Comparison of ENCODE assay signal across 8 mouse cellular contexts in genomic region chr2:151544673-151545072, GRCm38 (mm10). TPM values are rescaled to one million over a fixed set of nuclear protein-coding genes. Genes with fewer than 3 reads are reported as not detected.
DNase-seq lines count a peak whose midpoint lies in the region; ATAC-seq lines count a peak whose summit lies in the region.

No protein-coding gene starts in this region.

- WGBS in kidney, embryonic 15.5 days = 64% methylated on average over 6 of the region's 6 CpGs
- 66% methylated on average over 6 of the region's 6 CpGs for WGBS in hindbrain, embryonic 10.5 days
- WGBS in midbrain, embryonic 14.5 days = 51% methylated on average over 6 of the region's 6 CpGs

- H3K4me1 ChIP-seq in kidney, embryonic 15.5 days = peaks cover 49% of the 10 kb centered on the region
- peaks cover 33% of the 10 kb centered on the region for H3K4me1 ChIP-seq in hindbrain, embryonic 10.5 days (replicated peaks)
- peaks cover 35% of the 10 kb centered on the region for H3K4me1 ChIP-seq in midbrain, embryonic 14.5 days (ENCODE audit: control insufficient read depth, insufficient read depth, low read length)

- DNase-seq in kidney, adult 18-20 months = no peak
- peak; percentile 82 for DNase-seq in brain, adult 2 months (ENCODE audit: low read depth, low spot score)
- no peak for DNase-seq in hindbrain, embryonic 10.5 days (ENCODE audit: low spot score)
- DNase-seq in midbrain, embryonic 14.5 days = no peak
- DNase-seq in cerebellum, adult 11-12 months = no peak
- no peak for DNase-seq in B cell, adult 2 months
- DNase-seq in natural killer cell, adult 2 months (ENCODE audit: low spot score in 2 of 2) = no peak

- no peaks in the 10 kb centered on the region for H3K27me3 ChIP-seq in kidney, embryonic 15.5 days
- H3K27me3 ChIP-seq in hindbrain, embryonic 10.5 days (ENCODE audit: insufficient read depth, poor library complexity, severe bottlenecking) = no peaks in the 10 kb centered on the region
- no peaks in the 10 kb centered on the region for H3K27me3 ChIP-seq in midbrain, embryonic 14.5 days (ENCODE audit: control insufficient read depth, insufficient read depth, low read length)

- ATAC-seq in kidney, embryonic 15.5 days (replicated peaks; ENCODE audit: low FRiP score) = no peak
- no peak for ATAC-seq in midbrain, embryonic 14.5 days (ENCODE audit: low FRiP score, low TSS enrichment)

- H3K36me3 ChIP-seq in kidney, embryonic 15.5 days = peaks cover 50% of the 10 kb centered on the region
- peaks cover 56% of the 10 kb centered on the region for H3K36me3 ChIP-seq in hindbrain, embryonic 10.5 days
- peaks cover 34% of the 10 kb centered on the region for H3K36me3 ChIP-seq in midbrain, embryonic 14.5 days (ENCODE audit: control insufficient read depth, insufficient read depth, low read length)

- H3K9ac ChIP-seq in kidney, embryonic 15.5 days = no peak overlapping the region
- H3K9ac ChIP-seq in midbrain, embryonic 14.5 days (replicated peaks; ENCODE audit: low read length) = peak overlapping the region; percentile 1; the same call in 1 of the 2 replicates

- no peaks in the 10 kb centered on the region for H3K9me3 ChIP-seq in kidney, embryonic 15.5 days (replicated peaks)
- H3K9me3 ChIP-seq in hindbrain, embryonic 10.5 days = no peaks in the 10 kb centered on the region
- H3K9me3 ChIP-seq in midbrain, embryonic 14.5 days (ENCODE audit: control insufficient read depth, low read length) = no peaks in the 10 kb centered on the region

- no peak overlapping the region; the same call in 1 of the 2 replicates for H3K27ac ChIP-seq in kidney, embryonic 15.5 days
- peak overlapping the region; percentile 40; the same call in 1 of the 2 replicates for H3K27ac ChIP-seq in hindbrain, embryonic 10.5 days
- H3K27ac ChIP-seq in midbrain, embryonic 14.5 days (replicated peaks; ENCODE audit: low read depth, low read length) = no peak overlapping the region

- H3K4me2 ChIP-seq in kidney, embryonic 15.5 days = peak overlapping the region; percentile 67
- H3K4me2 ChIP-seq in midbrain, embryonic 14.5 days (ENCODE audit: low read length) = peak overlapping the region; percentile 63

- H3K4me3 ChIP-seq in kidney, embryonic 15.5 days (replicated peaks) = peak overlapping the region; percentile 88
- peak overlapping the region; percentile 99; the same call in 1 of the 2 replicates for H3K4me3 ChIP-seq in hindbrain, embryonic 10.5 days
- no peak overlapping the region for H3K4me3 ChIP-seq in midbrain, embryonic 14.5 days (replicated peaks; ENCODE audit: low read depth, low read length)

RNA-seq across cellular contexts. Expression of gene Fkbp1a, which starts 2.4 kb away (rescaled TPM):
- polyA plus RNA-seq in kidney, embryonic 15.5 days (2015; fragmentation: Nextera tagmentation; extraction: Ambion mirVana) = 707 and 718 TPM in 2 replicates
- polyA plus RNA-seq in hindbrain, embryonic 10.5 days (2016; fragmentation: Nextera tagmentation; extraction: Ambion mirVana) = 600 and 645 TPM in 2 replicates
- 547 and 602 TPM in 2 replicates for polyA plus RNA-seq in midbrain, embryonic 14.5 days (2014; fragmentation: Nextera tagmentation; extraction: Ambion mirVana)

RNA-seq across cellular contexts. Expression of gene Sdcbp2, which starts 27.7 kb away (rescaled TPM):
- 1.4 and 2.2 TPM in 2 replicates for polyA plus RNA-seq in kidney, embryonic 15.5 days (2015; fragmentation: Nextera tagmentation; extraction: Ambion mirVana)
- 0.67 and 0.97 TPM in 2 replicates for polyA plus RNA-seq in hindbrain, embryonic 10.5 days (2016; fragmentation: Nextera tagmentation; extraction: Ambion mirVana)
- 0.50 and 0.62 TPM in 2 replicates for polyA plus RNA-seq in midbrain, embryonic 14.5 days (2014; fragmentation: Nextera tagmentation; extraction: Ambion mirVana)

RNA-seq across cellular contexts. Expression of gene Nsfl1c, which starts 50.7 kb away (rescaled TPM):
- polyA plus RNA-seq in kidney, embryonic 15.5 days (2015; fragmentation: Nextera tagmentation; extraction: Ambion mirVana) = 248 TPM in 2 replicates
- polyA plus RNA-seq in hindbrain, embryonic 10.5 days (2016; fragmentation: Nextera tagmentation; extraction: Ambion mirVana) = 271 and 284 TPM in 2 replicates
- polyA plus RNA-seq in midbrain, embryonic 14.5 days (2014; fragmentation: Nextera tagmentation; extraction: Ambion mirVana) = 194 and 260 TPM in 2 replicates
